Mouse (Mus musculus): ENCODE data around the gene Tspan33. TPM values are rescaled to one million over a fixed set of nuclear protein-coding genes. Genes with fewer than 3 reads are reported as not detected.

The Tspan33 gene
- total RNA-seq, 1 experiment = 5.7 TPM

- H3K36me3 ChIP-seq (ENCODE audit: control insufficient read depth, insufficient read depth, low read length, poor library complexity, severe bottlenecking) = no peaks in the 10 kb centered on the region; the same call in 1 of the 2 replicates
- no peaks in the 10 kb centered on the region for H3K9me3 ChIP-seq (ENCODE audit: control insufficient read depth, insufficient read depth, low read depth, low read length)
- DNase-seq (ENCODE audit: low read depth, low spot score) = no peak
- H3K4me3 ChIP-seq (ENCODE audit: insufficient read depth in 1 of 2, low read depth in 1 of 2, low read length in 2 of 2, poor library complexity in 1 of 2, severe bottlenecking in 1 of 2) = no peak overlapping the region
- no peaks in the 10 kb centered on the region for H3K4me1 ChIP-seq (ENCODE audit: control insufficient read depth in 2 of 2, insufficient read depth in 2 of 2, low read length in 2 of 2, poor library complexity in 1 of 2)
- in situ Hi-C loops (cut with MboI; ENCODE audit: low sequenced_read_pairs in 2 of 2, unreplicated experiment in 2 of 2) = loop anchor here in 1 of 2 experiments (10.0 kb wide), 1 partner anchor 442 kb away; no protein-coding TSS in a partner anchor
- H3K27ac ChIP-seq (ENCODE audit: insufficient read depth, low read depth, low read length, poor library complexity, severe bottlenecking) = no peak overlapping the region
- TF ChIP-seq MAFK (IDR thresholded peaks at IDR 0.05; ENCODE audit: insufficient read depth, low read depth, low read length) (no peak), ZC3H11A (IDR thresholded peaks at IDR 0.05; ENCODE audit: borderline replicate concordance, low read depth, low read length) (peak; percentile 54; the same call in 1 of the 2 replicates)
- H3K9ac ChIP-seq (ENCODE audit: insufficient read depth, low read depth, low read length, poor library complexity, severe bottlenecking) = no peak overlapping the region
Observed at GRCm38 (mm10) chr6:29762524-29762923, 68.5 kb downstream of the Tspan33 start.

- H3K4me1 ChIP-seq (ENCODE audit: control insufficient read depth in 2 of 2, insufficient read depth in 2 of 2, low read length in 2 of 2, poor library complexity in 1 of 2) = no peaks in the 10 kb centered on the region
- in situ Hi-C loops (cut with MboI; ENCODE audit: low sequenced_read_pairs in 2 of 2, unreplicated experiment in 2 of 2) = loop anchor here in 1 of 2 experiments (10.0 kb wide), 1 partner anchor 438 kb away; no protein-coding TSS in a partner anchor
- no peak for DNase-seq (ENCODE audit: low read depth, low spot score)
- H3K9ac ChIP-seq (ENCODE audit: insufficient read depth, low read depth, low read length, poor library complexity, severe bottlenecking) = no peak overlapping the region
- H3K4me3 ChIP-seq (ENCODE audit: insufficient read depth in 1 of 2, low read depth in 1 of 2, low read length in 2 of 2, poor library complexity in 1 of 2, severe bottlenecking in 1 of 2) = no peak overlapping the region
- H3K27ac ChIP-seq (ENCODE audit: insufficient read depth, low read depth, low read length, poor library complexity, severe bottlenecking) = no peak overlapping the region
- TF ChIP-seq ZNF384 (IDR thresholded peaks at IDR 0.05; ENCODE audit: low read depth, low read length) (no peak), CHD2 (IDR thresholded peaks at IDR 0.05; ENCODE audit: low read depth, low read length) (no peak), HCFC1 (IDR thresholded peaks at IDR 0.05; ENCODE audit: borderline replicate concordance, insufficient read depth, low read length) (no peak), ZC3H11A (IDR thresholded peaks at IDR 0.05; ENCODE audit: borderline replicate concordance, low read depth, low read length) (no peak), MAFK (IDR thresholded peaks at IDR 0.05; ENCODE audit: insufficient read depth, low read depth, low read length) (no peak)
- H3K9me3 ChIP-seq (ENCODE audit: control insufficient read depth, insufficient read depth, low read depth, low read length) = no peaks in the 10 kb centered on the region
- H3K36me3 ChIP-seq (ENCODE audit: control insufficient read depth, insufficient read depth, low read length, poor library complexity, severe bottlenecking) = no peaks in the 10 kb centered on the region; the same call in 1 of the 2 replicates
Observed at GRCm38 (mm10) chr6:29766874-29767273, 72.9 kb downstream of the Tspan33 start.

Other genes starting within 250 kb of the Tspan33 start
- 173 and 182 TPM in 2 replicates for gene Atp6v1f, start 226.5 kb upstream of the Tspan33 start, total RNA-seq (2012; rRNA removed)
- gene Atp6v1fnb, start 222.8 kb upstream of the Tspan33 start, total RNA-seq (2012; rRNA removed) = 1.0 and 1.4 TPM in 2 replicates
- 3.3 and 6.0 TPM in 2 replicates for gene Kcp, start 186.3 kb upstream of the Tspan33 start, total RNA-seq (2012; rRNA removed)
- 0.90 and 3.7 TPM in 2 replicates for gene Irf5, start 167.6 kb upstream of the Tspan33 start, total RNA-seq (2012; rRNA removed)
- gene Tnpo3, start 84.3 kb upstream of the Tspan33 start, total RNA-seq (2012; rRNA removed) = 89.7 and 91.1 TPM in 2 replicates
- 25.7 and 27.3 TPM in 2 replicates for gene Smo, start 41.3 kb downstream of the Tspan33 start, total RNA-seq (2012; rRNA removed)
- 15.3 and 17.5 TPM in 2 replicates for gene Ahcyl2, start 73.8 kb downstream of the Tspan33 start, total RNA-seq (2012; rRNA removed)
- gene Strip2, start 222.8 kb downstream of the Tspan33 start, total RNA-seq (2012; rRNA removed) = 1.1 and 1.3 TPM in 2 replicates